Mouse (Mus musculus): ENCODE results near the gene Cables2. TPM values are rescaled to one million over a fixed set of nuclear protein-coding genes. Genes with fewer than 3 reads are reported as not detected.

The Cables2 gene
- total RNA-seq, 1 experiment: 13.4 TPM

DNA sequence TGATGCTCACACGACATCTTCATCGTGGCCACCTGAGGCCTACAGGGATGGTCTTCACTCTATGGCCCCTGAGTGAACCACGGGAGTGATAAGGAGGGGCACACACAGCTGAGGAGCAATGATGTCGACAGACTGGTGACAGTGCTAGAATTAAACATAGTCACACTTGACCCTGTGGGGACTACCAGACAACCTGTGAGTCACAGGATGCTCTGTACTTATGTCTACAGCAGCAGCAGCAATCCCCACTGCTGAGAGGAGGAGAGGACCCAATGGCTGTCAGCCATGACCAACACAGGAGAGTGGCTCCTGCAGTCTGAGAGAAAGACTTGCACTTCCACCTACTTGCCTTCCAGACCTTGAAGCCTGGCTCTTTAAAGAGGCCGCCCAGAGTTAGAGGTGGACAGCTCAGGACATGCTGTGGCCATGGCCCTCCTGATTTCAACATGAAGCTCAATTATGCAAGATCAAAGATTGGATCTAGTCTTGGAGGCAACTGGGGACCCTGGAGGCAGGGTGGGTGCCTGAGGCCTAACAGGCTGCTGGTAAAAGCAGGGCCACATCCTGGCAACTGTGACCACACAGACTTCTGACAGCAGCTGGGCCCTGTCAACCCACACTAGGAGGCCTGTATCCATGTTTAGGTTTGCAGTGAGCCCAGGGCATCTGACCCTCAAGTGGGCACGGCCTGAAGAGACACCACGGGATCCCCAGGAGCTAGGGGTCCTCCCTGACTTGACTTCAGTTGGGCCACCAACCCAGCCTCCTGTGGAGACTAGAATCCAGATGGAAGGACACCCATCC, 40.0 kb downstream of the Cables2 start:
- Histone ChIP-seq H3K27ac (ENCODE audit: insufficient read depth, low read depth, low read length, poor library complexity, severe bottlenecking) (no peak overlapping the region), H3K9ac (ENCODE audit: insufficient read depth, low read depth, low read length, poor library complexity, severe bottlenecking) (no peak overlapping the region), H3K4me3 (ENCODE audit: insufficient read depth in 1 of 2, low read depth in 1 of 2, low read length in 2 of 2, poor library complexity in 1 of 2, severe bottlenecking in 1 of 2) (no peak overlapping the region), H3K4me1 (ENCODE audit: control insufficient read depth in 2 of 2, insufficient read depth in 2 of 2, low read length in 2 of 2, poor library complexity in 1 of 2) (peaks cover 11 to 49% of the 10 kb centered on the region in 2 experiments; a peak in 3 of 4 replicates), H3K36me3 (ENCODE audit: control insufficient read depth, insufficient read depth, low read length, poor library complexity, severe bottlenecking) (no peaks in the 10 kb centered on the region), H3K9me3 (ENCODE audit: control insufficient read depth, insufficient read depth, low read depth, low read length) (no peaks in the 10 kb centered on the region)
- in situ Hi-C loops (cut with MboI; ENCODE audit: low sequenced_read_pairs in 2 of 2, unreplicated experiment in 2 of 2): no loop called here
- TF ChIP-seq HCFC1 (IDR thresholded peaks at IDR 0.05; ENCODE audit: borderline replicate concordance, insufficient read depth, low read length): no peak
- DNase-seq (ENCODE audit: low read depth, low spot score): no peak

GRCm38 (mm10) chr2:180230482-180230881, 42.8 kb downstream of the Cables2 start:
- peaks cover 7 to 43% of the 10 kb centered on the region in 2 experiments; a peak in 3 of 4 replicates for H3K4me1 ChIP-seq (ENCODE audit: control insufficient read depth in 2 of 2, insufficient read depth in 2 of 2, low read length in 2 of 2, poor library complexity in 1 of 2)

GRCm38 (mm10) chr2:180229129-180229528, 44.2 kb downstream of the Cables2 start:
- Histone ChIP-seq H3K9me3 (ENCODE audit: control insufficient read depth, insufficient read depth, low read depth, low read length) (no peaks in the 10 kb centered on the region), H3K4me1 (ENCODE audit: control insufficient read depth in 2 of 2, insufficient read depth in 2 of 2, low read length in 2 of 2, poor library complexity in 1 of 2) (peaks cover 5 to 29% of the 10 kb centered on the region in 2 experiments; a peak in 3 of 4 replicates), H3K36me3 (ENCODE audit: control insufficient read depth, insufficient read depth, low read length, poor library complexity, severe bottlenecking) (no peaks in the 10 kb centered on the region), H3K4me3 (ENCODE audit: insufficient read depth in 1 of 2, low read depth in 1 of 2, low read length in 2 of 2, poor library complexity in 1 of 2, severe bottlenecking in 1 of 2) (no peak overlapping the region), H3K9ac (ENCODE audit: insufficient read depth, low read depth, low read length, poor library complexity, severe bottlenecking) (no peak overlapping the region), H3K27ac (ENCODE audit: insufficient read depth, low read depth, low read length, poor library complexity, severe bottlenecking) (no peak overlapping the region)
- no peak for TF ChIP-seq ZC3H11A (IDR thresholded peaks at IDR 0.05; ENCODE audit: borderline replicate concordance, low read depth, low read length)
- TF ChIP-seq HCFC1 (IDR thresholded peaks at IDR 0.05; ENCODE audit: borderline replicate concordance, insufficient read depth, low read length): no peak
- TF ChIP-seq MAFK (IDR thresholded peaks at IDR 0.05; ENCODE audit: insufficient read depth, low read depth, low read length): no peak
- TF ChIP-seq CHD2 (IDR thresholded peaks at IDR 0.05; ENCODE audit: low read depth, low read length): no peak
- no peak for TF ChIP-seq ZNF384 (IDR thresholded peaks at IDR 0.05; ENCODE audit: low read depth, low read length)
- no peak for DNase-seq (ENCODE audit: low read depth, low spot score)
- in situ Hi-C loops (cut with MboI; ENCODE audit: low sequenced_read_pairs in 2 of 2, unreplicated experiment in 2 of 2): no loop called here

More at GRCm38 (mm10) chr2:180230482-180230881, 42.8 kb downstream of the Cables2 start:
- no peaks in the 10 kb centered on the region for H3K9me3 ChIP-seq (ENCODE audit: control insufficient read depth, insufficient read depth, low read depth, low read length)
- H3K9ac ChIP-seq (ENCODE audit: insufficient read depth, low read depth, low read length, poor library complexity, severe bottlenecking): no peak overlapping the region
- no peak overlapping the region for H3K4me3 ChIP-seq (ENCODE audit: insufficient read depth in 1 of 2, low read depth in 1 of 2, low read length in 2 of 2, poor library complexity in 1 of 2, severe bottlenecking in 1 of 2)
- TF ChIP-seq HCFC1 (IDR thresholded peaks at IDR 0.05; ENCODE audit: borderline replicate concordance, insufficient read depth, low read length) (no peak), ZC3H11A (IDR thresholded peaks at IDR 0.05; ENCODE audit: borderline replicate concordance, low read depth, low read length) (no peak), ZNF384 (IDR thresholded peaks at IDR 0.05; ENCODE audit: low read depth, low read length) (no peak), CHD2 (IDR thresholded peaks at IDR 0.05; ENCODE audit: low read depth, low read length) (no peak), MAFK (IDR thresholded peaks at IDR 0.05; ENCODE audit: insufficient read depth, low read depth, low read length) (no peak)
- no peak overlapping the region for H3K27ac ChIP-seq (ENCODE audit: insufficient read depth, low read depth, low read length, poor library complexity, severe bottlenecking)
- H3K36me3 ChIP-seq (ENCODE audit: control insufficient read depth, insufficient read depth, low read length, poor library complexity, severe bottlenecking): no peaks in the 10 kb centered on the region
- in situ Hi-C loops (cut with MboI; ENCODE audit: low sequenced_read_pairs in 2 of 2, unreplicated experiment in 2 of 2): no loop called here
- DNase-seq (ENCODE audit: low read depth, low spot score): no peak

DNA sequence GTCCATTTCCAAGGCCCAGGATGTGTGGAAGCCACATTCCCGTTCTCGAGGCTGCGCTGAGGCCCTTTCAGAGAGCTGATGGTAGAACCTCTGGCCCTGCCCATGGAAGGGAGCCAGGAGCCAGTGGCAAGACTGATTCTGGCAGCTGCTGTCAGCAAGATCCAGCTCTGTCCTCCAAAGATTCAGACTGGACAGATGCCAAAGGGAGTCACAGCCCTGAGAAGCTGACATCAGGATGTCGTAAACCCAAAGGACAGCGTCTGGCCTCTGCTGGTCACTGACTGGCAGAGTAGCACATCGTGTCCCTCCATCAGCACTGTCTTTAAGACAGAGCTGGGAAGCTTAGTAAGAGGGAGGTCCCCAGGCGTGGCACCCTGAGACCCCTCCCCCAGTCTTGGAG, 44.7 kb downstream of the Cables2 start:
- Histone ChIP-seq H3K4me3 (ENCODE audit: insufficient read depth in 1 of 2, low read depth in 1 of 2, low read length in 2 of 2, poor library complexity in 1 of 2, severe bottlenecking in 1 of 2) (no peak overlapping the region), H3K9me3 (ENCODE audit: control insufficient read depth, insufficient read depth, low read depth, low read length) (no peaks in the 10 kb centered on the region), H3K36me3 (ENCODE audit: control insufficient read depth, insufficient read depth, low read length, poor library complexity, severe bottlenecking) (peaks cover 2% of the 10 kb centered on the region; the same call in 1 of the 2 replicates), H3K4me1 (ENCODE audit: control insufficient read depth in 2 of 2, insufficient read depth in 2 of 2, low read length in 2 of 2, poor library complexity in 1 of 2) (peaks cover 5 to 31% of the 10 kb centered on the region in 2 experiments; a peak in 3 of 4 replicates), H3K27ac (ENCODE audit: insufficient read depth, low read depth, low read length, poor library complexity, severe bottlenecking) (no peak overlapping the region), H3K9ac (ENCODE audit: insufficient read depth, low read depth, low read length, poor library complexity, severe bottlenecking) (no peak overlapping the region)
- TF ChIP-seq CHD2 (IDR thresholded peaks at IDR 0.05; ENCODE audit: low read depth, low read length) (no peak), HCFC1 (IDR thresholded peaks at IDR 0.05; ENCODE audit: borderline replicate concordance, insufficient read depth, low read length) (no peak), ZNF384 (IDR thresholded peaks at IDR 0.05; ENCODE audit: low read depth, low read length) (no peak), ZC3H11A (IDR thresholded peaks at IDR 0.05; ENCODE audit: borderline replicate concordance, low read depth, low read length) (no peak), MAFK (IDR thresholded peaks at IDR 0.05; ENCODE audit: insufficient read depth, low read depth, low read length) (no peak)
- no peak for DNase-seq (ENCODE audit: low read depth, low spot score)
- in situ Hi-C loops (cut with MboI; ENCODE audit: low sequenced_read_pairs in 2 of 2, unreplicated experiment in 2 of 2): no loop called here

Measured in ES-E14 (cell line).